Mouse (Mus musculus) liver, adult 2 months (tissue): ENCODE data around the gene Ttll6.

Source experiments
- CTCF ChIP-seq: fragments of 200-500 bp; IDR thresholded peaks from 2 replicates; pipeline ENCODE4 v1.5.1; 2011; ENCODE audit warnings: low read depth, low read length, control low read depth
- POLR2A ChIP-seq: fragments of 200-500 bp; IDR thresholded peaks from 2 replicates; pipeline ENCODE4 v1.6.1; 2011; ENCODE audit warnings: low read length, control low read depth; ENCODE audit not compliant: insufficient read depth; ENCODE audit errors: extremely low read depth

DNA sequence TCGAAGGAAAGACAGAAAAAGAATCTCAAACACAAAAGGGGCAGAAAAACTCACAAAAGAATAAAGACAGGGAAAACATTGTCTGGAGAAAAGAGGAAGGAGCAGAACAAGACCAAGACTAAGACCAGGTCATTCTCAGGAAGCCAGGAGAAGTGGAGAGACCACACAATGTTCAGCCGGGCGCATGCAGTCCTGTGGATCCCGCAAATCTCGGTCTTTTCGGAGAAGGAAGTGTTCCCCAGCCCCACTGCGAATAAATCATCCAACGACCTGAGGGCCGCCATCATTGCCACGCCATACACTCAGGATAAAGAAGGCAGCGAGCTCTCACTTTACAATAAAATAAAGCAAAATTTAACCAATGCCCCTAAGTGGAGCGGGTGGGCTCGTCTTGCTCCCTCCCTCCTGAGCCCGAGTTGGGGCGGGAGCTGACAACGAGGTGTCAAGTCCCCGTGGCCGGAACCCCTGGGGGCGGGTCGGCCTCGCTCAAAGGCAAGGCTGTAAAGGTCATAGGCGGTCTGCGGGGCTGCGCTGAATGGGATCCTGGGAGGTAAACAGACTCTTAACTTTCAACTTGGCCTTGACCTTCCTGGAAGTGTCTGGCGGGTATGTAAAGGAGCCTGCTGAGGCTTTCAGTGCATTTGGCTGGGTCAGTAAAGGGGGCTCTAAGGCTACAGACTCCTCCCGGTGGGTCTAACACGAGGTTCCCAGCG lies 56.4 kb downstream of the Ttll6 start:
- TF ChIP-seq CTCF: no peak
- TF ChIP-seq POLR2A: no peak
